Mouse (Mus musculus): ENCODE data around the gene Mapk10.

DNA sequence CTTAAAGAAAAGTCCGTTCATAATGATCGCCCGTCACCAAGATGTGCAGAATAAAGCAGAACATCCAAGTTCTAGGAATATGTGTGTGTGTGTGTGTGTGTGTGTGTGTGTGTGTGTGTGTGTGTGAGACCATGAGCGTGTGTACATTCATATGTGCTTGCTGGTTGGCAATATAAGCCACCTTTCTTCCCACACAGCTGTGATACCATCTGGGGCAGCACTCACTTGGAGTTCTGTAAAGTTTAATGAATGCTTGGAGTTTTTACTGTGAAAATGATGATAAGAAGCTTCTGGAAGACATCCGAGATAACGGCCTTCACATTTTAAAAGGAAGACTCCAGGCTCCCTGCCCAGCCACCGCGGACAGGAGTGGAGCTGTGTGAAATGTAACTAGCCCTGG, 264.5 kb downstream of the Mapk10 start:
- TF ChIP-seq POLR2A (IDR thresholded peaks at IDR 0.05; ENCODE audit: borderline replicate concordance, extremely low read depth, low read depth, low read length) (no peak), CTCF (IDR thresholded peaks at IDR 0.05; ENCODE audit: insufficient read depth, low read length) (no peak)
